Mouse (Mus musculus) hindbrain, embryonic 10.5 days (tissue): Measurements from ENCODE around the gene Sipa1l3. TPM values are rescaled to one million over a fixed set of nuclear protein-coding genes. Genes with fewer than 3 reads are reported as not detected.
A peak's percentile ranks its signal among the peaks of the same experiment; 100 is the strongest.

Experiments used
- DNase-seq: peaks from one replicate; pipeline ENCODE4 v3.0.0-alpha.2; 2017; ENCODE audit warnings: low spot score
- H3K27ac ChIP-seq: fragments of 300-500 bp; sonication (generic); 2 replicates; pipeline ENCODE4 v1.5.1; 2016; ENCODE audit warnings: mild to moderate bottlenecking, moderate library complexity
- H3K27me3 ChIP-seq: fragments of 300-500 bp; sonication (generic); 2 replicates; pipeline ENCODE4 v1.6.1; 2016; ENCODE audit warnings: mild to moderate bottlenecking; ENCODE audit not compliant: poor library complexity, insufficient read depth, severe bottlenecking
- H3K36me3 ChIP-seq: fragments of 300-500 bp; sonication (generic); 2 replicates; pipeline ENCODE4 v1.6.1; 2016; ENCODE audit warnings: mild to moderate bottlenecking, moderate library complexity
- H3K4me1 ChIP-seq: fragments of 300-500 bp; sonication (generic); replicated peaks from 2 replicates; pipeline ENCODE4 v1.6.1; 2016; ENCODE audit warnings: mild to moderate bottlenecking
- H3K4me3 ChIP-seq: fragments of 300-500 bp; sonication (generic); 2 replicates; pipeline ENCODE4 v1.5.1; 2016; ENCODE audit warnings: mild to moderate bottlenecking, moderate library complexity
- H3K9me3 ChIP-seq: fragments of 300-500 bp; sonication (generic); 2 replicates; pipeline ENCODE4 v1.6.1; 2016; ENCODE audit warnings: mild to moderate bottlenecking, moderate library complexity
- WGBS: fragments of 180-500 bp; shearing (Covaris S2); methylation state at CpG from one replicate; pipeline ENCODE4 v1.1.7; 2016; 5-methylcytosine and 5-hydroxymethylcytosine counted together
- polyA plus RNA-seq: library from polyadenylated mRNA; unstranded; fragments of >200 nt; fragmentation: Nextera tagmentation; extraction: Ambion mirVana; gene quantifications from 2 replicates; pipeline ENCODE4 v1.2.1, GENCODE M21; 2016

Sipa1l3 gene
- polyA plus RNA-seq, 1 experiment from 2014 or later = 9.7 TPM

DNA sequence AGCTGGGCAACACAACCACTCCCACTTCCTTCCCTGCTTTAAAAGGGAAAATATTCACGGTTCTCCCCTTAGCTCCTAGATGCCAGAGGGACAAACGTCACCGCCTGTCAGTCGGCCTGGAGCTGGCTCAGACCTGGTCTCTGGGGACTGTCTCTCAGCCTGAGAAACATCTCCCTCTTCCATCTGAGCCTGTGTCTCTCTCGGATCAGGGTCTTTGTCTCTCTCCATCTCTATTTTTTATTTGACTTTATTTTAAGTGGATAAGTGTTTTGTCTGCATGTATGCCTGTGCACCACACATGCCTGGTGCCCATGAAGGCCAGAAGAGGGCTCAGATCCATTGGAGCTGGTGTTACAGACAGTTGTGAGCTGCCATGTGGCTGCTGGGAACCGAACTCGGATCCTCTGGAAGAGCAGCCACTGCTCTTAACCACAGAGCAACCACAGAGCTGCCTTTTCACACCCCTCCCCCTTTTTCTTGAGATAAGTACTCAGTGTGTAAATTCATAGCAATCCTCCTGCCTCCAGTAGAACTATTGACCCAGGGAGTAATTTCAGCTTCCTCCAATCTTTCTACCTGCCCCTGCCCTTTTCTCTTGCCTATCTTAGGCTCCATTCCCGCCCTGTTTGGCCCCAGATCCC lies 225.9 kb downstream of the Sipa1l3 start:
- peaks cover 27% of the 10 kb centered on the region for H3K27me3 ChIP-seq

GRCm38 (mm10) chr7:29291616-29292457 lies 226.6 kb downstream of the Sipa1l3 start:
- DNase-seq = peak; percentile 74
- Histone ChIP-seq H3K36me3 (no peaks in the 10 kb centered on the region), H3K27ac (peak overlapping the region; percentile 91), H3K9me3 (no peaks in the 10 kb centered on the region), H3K27me3 (peaks cover 33% of the 10 kb centered on the region), H3K4me3 (peak overlapping the region; percentile 65), H3K4me1 (peaks cover 62% of the 10 kb centered on the region)
- WGBS = 25% methylated on average over 7 of the region's 7 CpGs

More for the DNA sequence above, 225.9 kb downstream of the Sipa1l3 start:
- no peaks in the 10 kb centered on the region for H3K9me3 ChIP-seq
- 24% methylated on average over 8 of the region's 8 CpGs for WGBS
- H3K4me1 ChIP-seq = peaks cover 62% of the 10 kb centered on the region
- peak overlapping the region; percentile 65 for H3K4me3 ChIP-seq
- DNase-seq = peak; percentile 28
- peak overlapping the region; percentile 91 for H3K27ac ChIP-seq
- H3K36me3 ChIP-seq = no peaks in the 10 kb centered on the region

- Histone ChIP-seq H3K27ac (peak overlapping the region; percentile 91), H3K27me3 (peaks cover 35% of the 10 kb centered on the region), H3K36me3 (no peaks in the 10 kb centered on the region), H3K4me3 (peak overlapping the region; percentile 65), H3K9me3 (no peaks in the 10 kb centered on the region), H3K4me1 (peaks cover 62% of the 10 kb centered on the region)
- DNase-seq = peak; percentile 48
- 48% methylated on average over 11 of the region's 11 CpGs for WGBS
Observed at GRCm38 (mm10) chr7:29290691-29291485, 227.6 kb downstream of the Sipa1l3 start.

DNA sequence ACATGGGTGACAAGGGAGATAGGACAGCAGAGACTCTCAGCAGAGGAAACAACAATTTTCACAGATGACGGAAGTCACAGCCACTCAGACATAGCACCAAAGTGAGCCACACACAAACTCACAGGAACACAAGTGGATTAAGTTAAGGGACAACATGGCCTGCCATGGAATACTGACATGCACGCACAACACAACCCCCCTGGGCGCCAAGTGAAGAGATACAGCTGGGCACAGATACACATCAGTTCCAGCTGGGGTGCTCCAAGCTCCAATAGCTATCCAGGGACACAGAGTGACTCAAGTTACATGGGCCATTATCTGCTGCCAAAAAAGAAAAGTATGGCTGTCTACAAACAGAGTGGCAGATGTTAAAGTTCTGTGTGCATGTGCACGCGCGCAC lies 228.6 kb downstream of the Sipa1l3 start:
- peaks cover 62% of the 10 kb centered on the region for H3K4me1 ChIP-seq
- DNase-seq = no peak
- no peaks in the 10 kb centered on the region for H3K36me3 ChIP-seq
- H3K27ac ChIP-seq = peak overlapping the region; percentile 91
- WGBS = 79% methylated on average over 6 of the region's 6 CpGs
- peaks cover 43% of the 10 kb centered on the region for H3K27me3 ChIP-seq
- H3K9me3 ChIP-seq = no peaks in the 10 kb centered on the region
- H3K4me3 ChIP-seq = peak overlapping the region; percentile 65

DNA sequence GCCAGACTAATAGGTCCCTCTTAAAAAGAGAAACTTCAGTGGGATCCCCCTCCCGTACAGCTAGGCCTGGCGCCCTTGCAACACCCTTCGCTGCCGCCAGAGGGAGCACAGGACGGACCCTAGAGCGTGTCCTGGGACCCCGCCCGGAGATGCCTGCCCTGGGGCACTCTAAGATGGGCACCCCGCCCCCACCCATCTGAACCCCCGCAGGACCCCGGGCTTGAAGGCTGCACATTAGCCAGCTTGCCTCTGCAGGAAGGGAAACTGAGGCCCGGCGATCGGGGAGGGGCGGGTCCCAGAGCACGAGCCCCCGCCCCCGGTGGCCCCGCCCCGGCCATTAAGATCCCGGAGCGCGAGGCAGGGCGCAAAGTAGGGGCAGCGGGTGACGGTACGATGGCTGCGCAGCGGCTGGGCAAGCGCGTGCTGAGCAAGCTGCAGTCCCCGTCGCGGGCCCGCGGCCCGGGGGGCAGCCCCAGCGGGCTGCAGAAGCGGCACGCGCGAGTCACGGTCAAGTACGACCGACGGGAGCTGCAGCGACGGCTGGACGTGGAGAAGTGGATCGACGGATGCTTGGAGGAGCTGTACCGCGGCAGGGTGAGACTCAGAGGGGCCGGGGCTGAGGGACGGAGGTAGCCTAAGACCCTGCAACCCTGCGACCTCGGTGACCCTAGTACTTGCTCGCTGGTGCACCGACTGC lies 229.4 kb downstream of the Sipa1l3 start, which contains the start of gene Ppp1r14a:
TSS of gene Ppp1r14a (plus strand) at position 367 of the 697 bp plus-strand sequence.
- DNase-seq = peak; percentile 88
- Histone ChIP-seq H3K27ac (peak within 1 kb of the TSS; percentile 91), H3K4me1 (peaks cover 58% of the 10 kb centered on the region), H3K36me3 (no peaks in the 10 kb centered on the region), H3K4me3 (peak within 1 kb of the TSS; percentile 65), H3K27me3 (peaks cover 51% of the 10 kb centered on the region), H3K9me3 (no peaks in the 10 kb centered on the region)
- WGBS = under 1% methylated on average over 59 of the region's 59 CpGs

DNA sequence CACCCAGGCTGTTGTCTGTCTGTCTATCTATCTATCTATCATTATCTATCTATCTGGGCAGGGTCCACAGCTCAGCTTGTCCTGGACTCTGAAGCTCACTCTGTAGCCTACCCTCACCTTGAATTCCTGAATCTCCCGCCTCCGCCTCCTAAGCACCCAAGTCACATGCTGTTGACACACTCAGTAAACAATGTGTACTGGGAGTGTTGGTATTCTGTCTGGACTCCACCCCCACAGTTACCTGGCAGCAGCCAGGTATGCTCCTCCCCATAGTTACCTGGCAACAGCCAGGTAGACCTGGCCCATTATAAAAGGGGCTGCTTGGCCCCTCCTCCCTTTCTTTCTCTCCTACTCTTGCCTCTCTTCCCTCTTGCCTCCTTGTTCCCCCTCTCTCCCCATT lies 230.4 kb downstream of the Sipa1l3 start:
- Histone ChIP-seq H3K4me3 (no peak overlapping the region), H3K27ac (no peak overlapping the region), H3K36me3 (no peaks in the 10 kb centered on the region), H3K9me3 (no peaks in the 10 kb centered on the region), H3K27me3 (peaks cover 51% of the 10 kb centered on the region), H3K4me1 (peaks cover 48% of the 10 kb centered on the region)
- no peak for DNase-seq
- 86% methylated on average over 2 of the region's 2 CpGs for WGBS

DNA sequence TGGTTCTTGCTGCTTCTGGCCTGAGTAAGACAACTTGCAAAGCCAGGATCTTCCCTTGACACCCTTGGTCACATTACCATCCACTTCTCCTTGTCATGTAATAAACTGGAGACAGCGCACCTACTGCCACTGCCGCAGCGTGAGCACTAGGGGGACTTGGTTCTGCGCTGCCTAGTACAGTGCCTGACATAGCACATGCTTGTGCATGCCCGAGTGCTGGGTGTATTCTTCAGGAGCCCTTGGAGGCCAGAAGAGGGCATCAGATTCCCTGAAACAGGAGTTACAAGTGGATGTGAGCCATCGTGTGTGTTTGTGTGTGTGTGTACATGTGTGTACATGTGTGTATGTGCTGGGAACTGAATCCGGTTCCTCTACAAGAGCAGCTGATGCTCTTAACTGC lies 231.0 kb downstream of the Sipa1l3 start:
- no peak overlapping the region for H3K4me3 ChIP-seq
- no peaks in the 10 kb centered on the region for H3K36me3 ChIP-seq
- H3K27ac ChIP-seq = no peak overlapping the region
- no peaks in the 10 kb centered on the region for H3K9me3 ChIP-seq
- WGBS = 90% methylated on average over 7 of the region's 7 CpGs
- H3K27me3 ChIP-seq = peaks cover 57% of the 10 kb centered on the region
- peaks cover 42% of the 10 kb centered on the region for H3K4me1 ChIP-seq
- no peak for DNase-seq

DNA sequence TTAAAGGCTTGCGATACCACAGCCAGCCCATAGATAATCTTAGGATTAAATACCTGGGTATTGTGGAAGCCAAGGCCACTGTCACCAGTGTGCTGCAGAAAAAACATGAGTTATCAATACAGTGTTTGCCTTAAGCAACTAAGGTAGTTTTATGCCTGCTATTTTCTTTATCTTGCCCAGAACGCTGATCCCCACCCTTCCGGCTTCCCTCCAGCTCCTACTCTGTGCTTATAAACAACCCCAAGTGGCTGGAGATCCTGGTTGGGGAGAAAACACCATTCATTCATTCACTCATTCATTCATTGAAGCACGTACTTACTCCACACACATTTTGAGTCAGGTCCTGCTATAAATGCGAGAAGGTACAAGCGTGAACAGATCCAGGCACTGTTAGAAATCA lies 233.9 kb downstream of the Sipa1l3 start:
- Histone ChIP-seq H3K4me1 (peaks cover 29% of the 10 kb centered on the region), H3K4me3 (no peak overlapping the region), H3K36me3 (no peaks in the 10 kb centered on the region), H3K27ac (no peak overlapping the region), H3K9me3 (no peaks in the 10 kb centered on the region), H3K27me3 (peaks cover 70% of the 10 kb centered on the region)
- WGBS = 94% methylated on average over 6 of the region's 6 CpGs
- DNase-seq = no peak

DNA sequence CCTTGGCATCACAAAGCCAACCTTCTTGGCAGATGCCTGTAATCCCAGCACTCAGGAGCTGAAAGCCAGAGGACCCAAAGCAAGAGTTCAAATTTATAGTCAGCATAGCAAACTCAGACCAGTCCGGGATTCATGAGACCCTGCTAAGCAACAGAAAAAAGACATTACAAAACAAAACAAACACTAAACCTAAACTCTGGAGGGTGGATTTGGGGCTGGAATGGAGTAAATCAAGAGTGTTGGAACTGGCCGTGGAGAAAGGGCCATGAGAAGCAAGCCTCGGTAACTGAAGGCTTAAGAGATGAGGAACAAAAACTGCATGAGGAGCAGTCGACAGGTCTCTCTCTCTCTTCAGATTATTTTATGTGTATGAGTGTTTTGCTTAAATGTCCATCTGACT lies 234.6 kb downstream of the Sipa1l3 start:
- Histone ChIP-seq H3K27me3 (peaks cover 74% of the 10 kb centered on the region), H3K27ac (no peak overlapping the region), H3K4me1 (peaks cover 26% of the 10 kb centered on the region), H3K9me3 (no peaks in the 10 kb centered on the region), H3K36me3 (no peaks in the 10 kb centered on the region), H3K4me3 (no peak overlapping the region)
- DNase-seq = no peak
- 87% methylated on average over 4 of the region's 4 CpGs for WGBS

DNA sequence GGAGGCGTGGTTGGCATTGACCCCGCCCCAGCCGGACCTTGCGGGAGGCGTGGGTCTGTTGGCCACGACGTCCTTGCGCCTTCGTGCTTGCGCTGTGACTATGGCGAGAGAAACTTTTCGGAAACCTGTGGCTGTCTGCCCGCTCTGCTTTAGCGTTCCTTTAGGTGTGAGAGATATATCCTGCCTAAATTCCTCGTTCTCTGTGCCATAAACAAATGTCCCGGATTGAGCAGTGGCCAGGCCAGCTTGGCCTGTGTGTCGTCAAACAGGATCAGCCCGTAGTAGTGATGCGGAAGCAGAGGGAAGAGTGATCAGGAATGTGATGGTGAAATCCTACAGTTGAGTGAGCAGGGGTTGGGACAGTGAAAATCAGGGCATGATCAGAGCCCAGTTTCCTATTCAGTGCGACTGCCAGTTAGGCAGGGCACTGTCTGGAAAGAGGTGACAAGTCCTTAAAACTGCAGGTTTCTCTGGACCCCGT lies 236.3 kb downstream of the Sipa1l3 start:
- Histone ChIP-seq H3K27ac (peak overlapping the region; percentile 85), H3K27me3 (peaks cover 61% of the 10 kb centered on the region)

DNA sequence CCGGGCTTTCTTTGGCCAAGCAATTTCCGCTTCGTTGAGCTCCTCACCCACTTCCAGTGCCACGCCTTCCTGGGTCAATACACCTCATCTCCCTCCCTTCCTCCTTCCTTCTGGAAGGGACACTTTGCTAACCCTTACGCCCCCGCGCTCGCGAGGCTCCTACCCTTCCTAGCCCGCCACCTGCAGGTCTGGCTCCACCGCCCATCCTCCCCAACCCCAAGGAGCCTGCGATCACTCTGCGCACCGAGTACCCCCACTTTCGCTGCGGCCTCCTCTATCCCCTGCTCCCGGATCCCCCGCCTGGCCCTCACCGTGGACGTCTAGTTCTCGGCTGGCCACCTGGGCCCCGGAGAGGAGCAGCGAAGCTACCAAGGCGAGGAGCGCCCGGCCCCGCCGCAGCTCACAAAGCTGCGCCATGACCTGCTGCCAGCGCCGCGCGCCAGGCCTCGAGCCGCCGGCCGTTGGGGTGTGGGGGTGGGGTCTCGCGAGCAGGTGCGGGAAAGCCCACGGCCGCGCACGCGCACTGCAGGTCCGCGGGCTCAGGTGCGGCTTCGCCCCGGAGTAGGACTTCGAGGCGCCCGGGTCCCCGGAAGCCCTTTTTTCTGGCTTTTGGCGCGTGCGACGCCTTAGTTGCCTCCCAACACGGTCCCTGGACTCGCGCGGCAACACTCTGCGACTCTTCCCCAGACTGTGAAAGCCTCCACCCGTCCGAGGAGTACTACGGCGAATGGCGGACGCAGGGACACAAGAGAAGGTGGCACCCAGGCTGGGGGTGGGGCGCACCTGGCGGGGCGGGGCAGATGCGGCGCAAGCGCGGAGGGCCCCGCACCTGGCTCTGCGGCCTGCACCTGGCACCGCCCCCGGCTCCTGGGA lies 237.0 kb downstream of the Sipa1l3 start, which contains the start of gene Spint2:
TSS of gene Spint2 (minus strand) at position 712 of the 873 bp plus-strand sequence.
- WGBS = under 1% methylated on average over 80 of the region's 80 CpGs
- H3K27ac ChIP-seq = peak within 1 kb of the TSS; percentile 85
- peaks cover 58% of the 10 kb centered on the region for H3K27me3 ChIP-seq

More for the DNA sequence above, 236.3 kb downstream of the Sipa1l3 start:
- DNase-seq = no peak
- Histone ChIP-seq H3K4me3 (peak overlapping the region; percentile 73), H3K9me3 (no peaks in the 10 kb centered on the region), H3K36me3 (no peaks in the 10 kb centered on the region), H3K4me1 (peaks cover 20% of the 10 kb centered on the region)
- WGBS = 11% methylated on average over 21 of the region's 21 CpGs

More for the DNA sequence above, 237.0 kb downstream of the Sipa1l3 start, which contains the start of gene Spint2:
- Histone ChIP-seq H3K4me3 (peak within 1 kb of the TSS; percentile 73), H3K4me1 (peaks cover 20% of the 10 kb centered on the region), H3K36me3 (no peaks in the 10 kb centered on the region), H3K9me3 (no peaks in the 10 kb centered on the region)
- peak; percentile 65 for DNase-seq
